Mouse (Mus musculus): ENCODE measurements around the gene Klhl10. TPM values are rescaled to one million over a fixed set of nuclear protein-coding genes. Genes with fewer than 3 reads are reported as not detected.

The Klhl10 gene
- polyA plus RNA-seq, 1 experiment from 2014 or later = 0.68 TPM

- H3K4me3 ChIP-seq (ENCODE audit: low read depth, low read length) = no peak overlapping the region
- no peaks in the 10 kb centered on the region for H3K9me3 ChIP-seq (ENCODE audit: control insufficient read depth, low read length)
- no peak for ATAC-seq (ENCODE audit: low read depth)
- H3K36me3 ChIP-seq (ENCODE audit: control insufficient read depth, insufficient read depth, low read length) = no peaks in the 10 kb centered on the region
- H3K4me2 ChIP-seq (ENCODE audit: low read depth, low read length) = no peak overlapping the region
- H3K27ac ChIP-seq (ENCODE audit: low read depth, low read length) = no peak overlapping the region
- no peaks in the 10 kb centered on the region for H3K27me3 ChIP-seq (ENCODE audit: control insufficient read depth, insufficient read depth, low read length)
- H3K9ac ChIP-seq (replicated peaks; ENCODE audit: low read depth, low read length) = no peak overlapping the region
- WGBS = 82% methylated on average over 5 of the region's 5 CpGs
- H3K4me1 ChIP-seq (ENCODE audit: control insufficient read depth, insufficient read depth, low read length) = no peaks in the 10 kb centered on the region
These were observed 34.6 kb upstream of the Klhl10 start for GRCm38 (mm10) chr11:100406995-100407705.

GRCm38 (mm10) chr11:100408076-100408834, 33.5 kb upstream of the Klhl10 start:
- H3K27ac ChIP-seq (ENCODE audit: low read depth, low read length) = no peak overlapping the region
- H3K9me3 ChIP-seq (ENCODE audit: control insufficient read depth, low read length) = no peaks in the 10 kb centered on the region
- no peak for ATAC-seq (ENCODE audit: low read depth)
- no peak overlapping the region for H3K4me2 ChIP-seq (ENCODE audit: low read depth, low read length)
- 44% methylated on average over 10 of the region's 10 CpGs for WGBS
- H3K9ac ChIP-seq (replicated peaks; ENCODE audit: low read depth, low read length) = no peak overlapping the region
- H3K4me3 ChIP-seq (ENCODE audit: low read depth, low read length) = no peak overlapping the region
- H3K4me1 ChIP-seq (ENCODE audit: control insufficient read depth, insufficient read depth, low read length) = no peaks in the 10 kb centered on the region; the same call in 1 of the 2 replicates
- H3K36me3 ChIP-seq (ENCODE audit: control insufficient read depth, insufficient read depth, low read length) = no peaks in the 10 kb centered on the region
- H3K27me3 ChIP-seq (ENCODE audit: control insufficient read depth, insufficient read depth, low read length) = no peaks in the 10 kb centered on the region

- no peaks in the 10 kb centered on the region; the same call in 1 of the 2 replicates for H3K4me1 ChIP-seq (ENCODE audit: control insufficient read depth, insufficient read depth, low read length)
- no peaks in the 10 kb centered on the region for H3K36me3 ChIP-seq (ENCODE audit: control insufficient read depth, insufficient read depth, low read length)
- no peak overlapping the region for H3K4me3 ChIP-seq (ENCODE audit: low read depth, low read length)
- no peaks in the 10 kb centered on the region for H3K27me3 ChIP-seq (ENCODE audit: control insufficient read depth, insufficient read depth, low read length)
- 91% methylated on average over 12 of the region's 12 CpGs for WGBS
- no peak overlapping the region for H3K27ac ChIP-seq (ENCODE audit: low read depth, low read length)
- H3K9me3 ChIP-seq (ENCODE audit: control insufficient read depth, low read length) = no peaks in the 10 kb centered on the region
- no peak for ATAC-seq (ENCODE audit: low read depth)
- no peak overlapping the region for H3K4me2 ChIP-seq (ENCODE audit: low read depth, low read length)
- no peak overlapping the region for H3K9ac ChIP-seq (replicated peaks; ENCODE audit: low read depth, low read length)
These were observed 32.8 kb upstream of the Klhl10 start for GRCm38 (mm10) chr11:100408835-100409462.

- H3K4me1 ChIP-seq (ENCODE audit: control insufficient read depth, insufficient read depth, low read length) = no peaks in the 10 kb centered on the region; the same call in 1 of the 2 replicates
- H3K4me3 ChIP-seq (ENCODE audit: low read depth, low read length) = no peak overlapping the region
- H3K27ac ChIP-seq (ENCODE audit: low read depth, low read length) = no peak overlapping the region
- no peak for ATAC-seq (ENCODE audit: low read depth)
- H3K4me2 ChIP-seq (ENCODE audit: low read depth, low read length) = no peak overlapping the region
- no peak overlapping the region for H3K9ac ChIP-seq (replicated peaks; ENCODE audit: low read depth, low read length)
- H3K27me3 ChIP-seq (ENCODE audit: control insufficient read depth, insufficient read depth, low read length) = no peaks in the 10 kb centered on the region
- WGBS = 87% methylated on average over 3 of the region's 3 CpGs
- H3K36me3 ChIP-seq (ENCODE audit: control insufficient read depth, insufficient read depth, low read length) = no peaks in the 10 kb centered on the region
- H3K9me3 ChIP-seq (ENCODE audit: control insufficient read depth, low read length) = no peaks in the 10 kb centered on the region
These were observed 32.0 kb upstream of the Klhl10 start for GRCm38 (mm10) chr11:100409686-100410085.

- Histone ChIP-seq H3K27ac (ENCODE audit: low read depth, low read length) (no peak overlapping the region), H3K27me3 (ENCODE audit: control insufficient read depth, insufficient read depth, low read length) (peaks cover 8% of the 10 kb centered on the region; the same call in 1 of the 2 replicates), H3K4me3 (ENCODE audit: low read depth, low read length) (no peak overlapping the region), H3K9ac (replicated peaks; ENCODE audit: low read depth, low read length) (no peak overlapping the region), H3K36me3 (ENCODE audit: control insufficient read depth, insufficient read depth, low read length) (no peaks in the 10 kb centered on the region), H3K9me3 (ENCODE audit: control insufficient read depth, low read length) (no peaks in the 10 kb centered on the region), H3K4me2 (ENCODE audit: low read depth, low read length) (no peak overlapping the region), H3K4me1 (ENCODE audit: control insufficient read depth, insufficient read depth, low read length) (no peaks in the 10 kb centered on the region; the same call in 1 of the 2 replicates)
- no peak for ATAC-seq (ENCODE audit: low read depth)
- WGBS = 79% methylated on average over 11 of the region's 11 CpGs
These were observed 30.0 kb upstream of the Klhl10 start for GRCm38 (mm10) chr11:100411736-100412135.

- peaks cover 8% of the 10 kb centered on the region; the same call in 1 of the 2 replicates for H3K27me3 ChIP-seq (ENCODE audit: control insufficient read depth, insufficient read depth, low read length)
- peak overlapping the region; percentile 60 for H3K4me3 ChIP-seq (ENCODE audit: low read depth, low read length)
- ATAC-seq (ENCODE audit: low read depth) = no peak
- H3K4me2 ChIP-seq (ENCODE audit: low read depth, low read length) = peak overlapping the region; percentile 61
- no peaks in the 10 kb centered on the region for H3K36me3 ChIP-seq (ENCODE audit: control insufficient read depth, insufficient read depth, low read length)
- H3K9me3 ChIP-seq (ENCODE audit: control insufficient read depth, low read length) = no peaks in the 10 kb centered on the region
- H3K27ac ChIP-seq (ENCODE audit: low read depth, low read length) = no peak overlapping the region
- WGBS = 80% methylated on average over 11 of the region's 11 CpGs
- peak overlapping the region; percentile 68 for H3K9ac ChIP-seq (replicated peaks; ENCODE audit: low read depth, low read length)
- H3K4me1 ChIP-seq (ENCODE audit: control insufficient read depth, insufficient read depth, low read length) = no peaks in the 10 kb centered on the region; the same call in 1 of the 2 replicates
These were observed 28.2 kb upstream of the Klhl10 start for GRCm38 (mm10) chr11:100413541-100413940.

GRCm38 (mm10) chr11:100414021-100414913, 27.4 kb upstream of the Klhl10 start, which contains the start of gene P3h4:
P3h4 (minus strand) TSS chr11:100414836.
- Histone ChIP-seq H3K4me1 (ENCODE audit: control insufficient read depth, insufficient read depth, low read length) (no peaks in the 10 kb centered on the region; the same call in 1 of the 2 replicates), H3K9me3 (ENCODE audit: control insufficient read depth, low read length) (no peaks in the 10 kb centered on the region), H3K4me2 (ENCODE audit: low read depth, low read length) (peak within 1 kb of the TSS; percentile 61), H3K4me3 (ENCODE audit: low read depth, low read length) (peak within 1 kb of the TSS; percentile 60), H3K27ac (ENCODE audit: low read depth, low read length) (peak within 1 kb of the TSS; percentile 48), H3K36me3 (ENCODE audit: control insufficient read depth, insufficient read depth, low read length) (no peaks in the 10 kb centered on the region), H3K9ac (replicated peaks; ENCODE audit: low read depth, low read length) (peak within 1 kb of the TSS; percentile 68), H3K27me3 (ENCODE audit: control insufficient read depth, insufficient read depth, low read length) (peaks cover 8% of the 10 kb centered on the region; the same call in 1 of the 2 replicates)
- peak; percentile 91 for ATAC-seq (ENCODE audit: low read depth)
- WGBS = 2% methylated on average over 71 of the region's 93 CpGs

Measured in neural tube, embryonic 14.5 days (tissue).